Mouse (Mus musculus): Measurements from ENCODE around the gene Olfr1442. TPM values are rescaled to one million over a fixed set of nuclear protein-coding genes. Genes with fewer than 3 reads are reported as not detected.
"Not testable (repeated sequence)": the region's sequence is repeated elsewhere in the genome, so short reads cannot be mapped to it uniquely, and the experiment has no call there.

Olfr1442 gene
- polyA plus RNA-seq, 1 experiment = not detected

GRCm38 (mm10) chr19:12720463-12720862 lies 50.2 kb downstream of the Olfr1442 start:
- Histone ChIP-seq H3K27ac (ENCODE audit: control insufficient read depth, insufficient read depth, low read depth, low read length, poor library complexity) (no peak overlapping the region), H3K4me1 (ENCODE audit: control insufficient read depth, insufficient read depth, low read length) (no peaks in the 10 kb centered on the region), H3K4me3 (replicated peaks; ENCODE audit: control insufficient read depth, low read depth, low read length) (no peak overlapping the region)
- TF ChIP-seq CTCF (IDR thresholded peaks at IDR 0.05; ENCODE audit: control insufficient read depth, insufficient read depth, low read length) (no peak), POLR2A (IDR thresholded peaks at IDR 0.05; ENCODE audit: borderline replicate concordance, control insufficient read depth, low read depth, low read length) (no peak)
- 43% methylated on average over 2 of the region's 2 CpGs for WGBS

DNA sequence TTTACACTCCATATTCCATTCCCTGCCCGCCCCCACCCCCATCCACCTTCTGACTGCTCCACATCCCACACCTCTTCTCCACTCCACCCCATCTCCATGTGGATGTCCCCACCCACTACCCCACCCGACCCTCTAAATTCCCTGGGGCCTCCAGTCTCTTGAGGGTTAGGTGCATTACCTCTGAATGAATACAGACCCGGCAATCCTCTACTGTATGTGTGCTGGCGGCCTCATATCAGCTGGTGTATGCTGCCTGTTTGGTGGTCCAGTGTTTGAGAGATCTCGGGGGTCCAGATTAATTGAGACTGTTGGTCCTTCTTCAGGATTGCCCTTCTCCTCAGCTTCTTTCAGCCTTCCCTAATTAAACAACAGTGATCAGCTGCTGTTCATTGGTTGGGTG lies 50.7 kb downstream of the Olfr1442 start:
- WGBS = 74% methylated on average over 5 of the region's 5 CpGs
- H3K4me1 ChIP-seq (ENCODE audit: control insufficient read depth, insufficient read depth, low read length); H3K4me3 ChIP-seq (replicated peaks; ENCODE audit: control insufficient read depth, low read depth, low read length); H3K27ac ChIP-seq (ENCODE audit: control insufficient read depth, insufficient read depth, low read depth, low read length, poor library complexity): not testable (repeated sequence)

DNA sequence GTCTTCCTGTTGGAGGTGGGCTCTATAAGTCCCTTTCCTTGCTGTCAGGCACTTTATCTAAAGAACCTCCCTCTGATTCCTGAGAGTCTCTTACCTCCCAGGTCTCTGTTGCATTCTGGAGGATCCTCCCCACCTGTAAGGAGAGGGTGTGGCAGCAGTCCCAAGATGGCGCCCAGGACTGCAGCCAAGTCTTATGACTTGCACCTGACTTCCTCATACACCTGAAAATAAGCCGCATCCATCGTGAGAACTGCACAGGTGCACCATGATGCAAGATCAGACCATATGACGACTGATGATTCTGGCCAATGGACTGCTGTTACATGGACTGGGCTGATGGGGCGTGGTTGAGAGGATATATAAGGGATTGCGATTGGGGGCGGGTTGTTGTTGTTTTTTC lies 51.4 kb downstream of the Olfr1442 start:
- H3K4me1 ChIP-seq (ENCODE audit: control insufficient read depth, insufficient read depth, low read length); H3K27ac ChIP-seq (ENCODE audit: control insufficient read depth, insufficient read depth, low read depth, low read length, poor library complexity); H3K4me3 ChIP-seq (replicated peaks; ENCODE audit: control insufficient read depth, low read depth, low read length): not testable (repeated sequence)
- 79% methylated on average over 7 of the region's 7 CpGs for WGBS

- 69% methylated on average over 3 of the region's 3 CpGs for WGBS
- Histone ChIP-seq H3K27ac (ENCODE audit: control insufficient read depth, insufficient read depth, low read depth, low read length, poor library complexity) (no peak overlapping the region), H3K4me1 (ENCODE audit: control insufficient read depth, insufficient read depth, low read length) (no peaks in the 10 kb centered on the region), H3K4me3 (replicated peaks; ENCODE audit: control insufficient read depth, low read depth, low read length) (no peak overlapping the region)
- TF ChIP-seq CTCF (IDR thresholded peaks at IDR 0.05; ENCODE audit: control insufficient read depth, insufficient read depth, low read length) = peak; percentile 33; the same call in 1 of the 2 replicates
- TF ChIP-seq POLR2A (IDR thresholded peaks at IDR 0.05; ENCODE audit: borderline replicate concordance, control insufficient read depth, low read depth, low read length) = no peak
These were observed 52.1 kb downstream of the Olfr1442 start for GRCm38 (mm10) chr19:12722308-12722707.

DNA sequence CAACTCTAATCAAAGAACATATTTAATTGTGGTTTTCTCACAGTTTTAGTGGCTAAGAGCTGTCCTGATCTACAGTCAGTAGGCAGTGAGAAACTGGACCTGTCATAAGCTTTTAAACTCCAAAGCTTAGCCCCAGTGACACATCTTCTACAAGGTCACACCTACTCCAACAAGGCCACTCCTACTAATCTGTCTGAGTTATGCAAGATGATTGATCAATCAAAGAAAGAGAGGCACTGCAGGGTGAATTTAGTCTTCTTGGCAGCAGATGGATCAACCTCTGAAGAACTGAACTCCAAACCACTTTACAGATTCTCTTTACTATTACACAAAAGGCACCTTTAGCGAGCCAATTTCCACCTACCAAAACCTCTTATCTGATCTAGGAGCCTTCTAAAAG lies 55.6 kb downstream of the Olfr1442 start:
- 62% methylated on average over 1 of the region's 1 CpGs for WGBS
- no peak for TF ChIP-seq CTCF (IDR thresholded peaks at IDR 0.05; ENCODE audit: control insufficient read depth, insufficient read depth, low read length)
- TF ChIP-seq POLR2A (IDR thresholded peaks at IDR 0.05; ENCODE audit: borderline replicate concordance, control insufficient read depth, low read depth, low read length) = no peak
- H3K27ac ChIP-seq (ENCODE audit: control insufficient read depth, insufficient read depth, low read depth, low read length, poor library complexity) = no peak overlapping the region
- no peak overlapping the region for H3K4me3 ChIP-seq (replicated peaks; ENCODE audit: control insufficient read depth, low read depth, low read length)
- no peaks in the 10 kb centered on the region for H3K4me1 ChIP-seq (ENCODE audit: control insufficient read depth, insufficient read depth, low read length)

Other genes with a start within 250 kb of the Olfr1442 start
- not detected in 2 replicates for gene Pfpl, start 242.5 kb upstream of the Olfr1442 start, polyA plus RNA-seq (2011; ENCODE audit: insufficient read depth, insufficient read length, low replicate concordance, missing spikeins)
- 20.5 and 54.7 TPM in 2 replicates for gene Mpeg1, start 209.7 kb upstream of the Olfr1442 start, polyA plus RNA-seq (2011; ENCODE audit: insufficient read depth, insufficient read length, low replicate concordance, missing spikeins)
- gene Dtx4, start 169.0 kb upstream of the Olfr1442 start, polyA plus RNA-seq (2011; ENCODE audit: insufficient read depth, insufficient read length, low replicate concordance, missing spikeins) = 2.3 and 6.7 TPM in 2 replicates
- gene Fam111a, start 124.7 kb upstream of the Olfr1442 start, polyA plus RNA-seq (2011; ENCODE audit: insufficient read depth, insufficient read length, low replicate concordance, missing spikeins) = 42.1 and 61.9 TPM in 2 replicates
- 1.3 TPM in 1 of 2 replicates, not detected in the other for gene Gm4952, start 70.5 kb upstream of the Olfr1442 start, polyA plus RNA-seq (2011; ENCODE audit: insufficient read depth, insufficient read length, low replicate concordance, missing spikeins)
- gene Glyat, start 37.1 kb upstream of the Olfr1442 start, polyA plus RNA-seq (2011; ENCODE audit: insufficient read depth, insufficient read length, low replicate concordance, missing spikeins) = 0.45 and 2.5 TPM in 2 replicates
- not detected in 2 replicates for gene Olfr1443, start 7.7 kb downstream of the Olfr1442 start, polyA plus RNA-seq (2011; ENCODE audit: insufficient read depth, insufficient read length, low replicate concordance, missing spikeins)
- 9.3 TPM in 1 of 2 replicates, not detected in the other for gene Keg1, start 25.3 kb downstream of the Olfr1442 start, polyA plus RNA-seq (2011; ENCODE audit: insufficient read depth, insufficient read length, low replicate concordance, missing spikeins)
- gene Cntf, start 95.2 kb downstream of the Olfr1442 start, polyA plus RNA-seq (2011; ENCODE audit: insufficient read depth, insufficient read length, low replicate concordance, missing spikeins) = 1.8 and 2.0 TPM in 2 replicates
- gene Zfp91, start 125.7 kb downstream of the Olfr1442 start, polyA plus RNA-seq (2011; ENCODE audit: insufficient read depth, insufficient read length, low replicate concordance, missing spikeins) = 45.6 and 46.7 TPM in 2 replicates
- gene Lpxn, start 125.8 kb downstream of the Olfr1442 start, polyA plus RNA-seq (2011; ENCODE audit: insufficient read depth, insufficient read length, low replicate concordance, missing spikeins) = 4.2 and 12.3 TPM in 2 replicates
- gene Gm5244, start 176.2 kb downstream of the Olfr1442 start, polyA plus RNA-seq (2011; ENCODE audit: insufficient read depth, insufficient read length, low replicate concordance, missing spikeins) = 2.2 and 4.3 TPM in 2 replicates
- not detected in 2 replicates for gene Olfr1444, start 186.8 kb downstream of the Olfr1442 start, polyA plus RNA-seq (2011; ENCODE audit: insufficient read depth, insufficient read length, low replicate concordance, missing spikeins)
- gene Olfr1445, start 213.4 kb downstream of the Olfr1442 start, polyA plus RNA-seq (2011; ENCODE audit: insufficient read depth, insufficient read length, low replicate concordance, missing spikeins) = not detected in 2 replicates
- not detected in 2 replicates for gene Olfr1446, start 223.1 kb downstream of the Olfr1442 start, polyA plus RNA-seq (2011; ENCODE audit: insufficient read depth, insufficient read length, low replicate concordance, missing spikeins)
- gene Olfr1447, start 233.3 kb downstream of the Olfr1442 start, polyA plus RNA-seq (2011; ENCODE audit: insufficient read depth, insufficient read length, low replicate concordance, missing spikeins) = not detected in 2 replicates

Data from bone marrow, adult 2 months (tissue).